Mouse (Mus musculus): ENCODE measurements around the gene Lgals2. TPM values are rescaled to one million over a fixed set of nuclear protein-coding genes. Genes with fewer than 3 reads are reported as not detected.
A peak's percentile ranks its signal among the peaks of the same experiment; 100 is the strongest.

Gene Lgals2
- polyA plus RNA-seq, 1 experiment = 2,134 TPM

DNA sequence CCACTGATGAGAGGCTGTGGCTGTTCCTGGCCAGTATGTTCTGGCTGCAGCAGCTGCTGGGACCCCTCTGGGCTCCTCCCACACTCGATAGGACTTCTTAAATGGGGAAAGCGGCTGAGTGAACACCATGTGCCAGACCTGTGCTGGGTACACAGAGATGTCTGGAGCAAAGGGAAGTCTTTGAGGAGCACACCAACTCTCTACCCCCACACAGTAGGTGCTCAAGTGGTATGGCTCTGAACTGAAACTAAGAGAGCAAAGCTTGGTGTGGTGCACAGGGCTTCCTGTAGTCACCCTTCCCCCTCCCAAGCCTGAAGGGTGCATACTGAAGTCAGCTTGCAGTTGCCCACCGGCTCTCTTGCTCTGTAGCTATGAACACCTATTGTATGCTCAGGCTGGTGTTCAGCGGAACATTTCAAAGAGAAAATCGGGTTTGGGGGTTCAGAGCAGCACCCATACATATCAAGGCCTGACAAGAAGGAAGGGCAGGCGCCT is 43.2 kb upstream of the Lgals2 start:
- no peaks in the 10 kb centered on the region for H3K27me3 ChIP-seq (ENCODE audit: control insufficient read depth, insufficient read depth, low read length)
- WGBS = 71% methylated on average over 6 of the region's 6 CpGs
- peaks cover 11% of the 10 kb centered on the region for H3K36me3 ChIP-seq (ENCODE audit: control insufficient read depth, insufficient read depth, low read length)
- peak overlapping the region; percentile 3; the same call in 1 of the 2 replicates for H3K4me3 ChIP-seq (ENCODE audit: low read depth, low read length)
- peak overlapping the region; percentile 76; the same call in 1 of the 2 replicates for H3K27ac ChIP-seq (ENCODE audit: insufficient read depth, low read depth, low read length)
- TF ChIP-seq POLR2A (IDR thresholded peaks at IDR 0.05; ENCODE audit: low read depth, low read length) (no peak), CTCF (IDR thresholded peaks at IDR 0.05; ENCODE audit: extremely low read depth, insufficient read length, insufficient replicate concordance, low read depth, low read length) (no peak)
- peaks cover 45% of the 10 kb centered on the region for H3K4me1 ChIP-seq (ENCODE audit: control insufficient read depth, insufficient read depth, insufficient read length, low read length)

DNA sequence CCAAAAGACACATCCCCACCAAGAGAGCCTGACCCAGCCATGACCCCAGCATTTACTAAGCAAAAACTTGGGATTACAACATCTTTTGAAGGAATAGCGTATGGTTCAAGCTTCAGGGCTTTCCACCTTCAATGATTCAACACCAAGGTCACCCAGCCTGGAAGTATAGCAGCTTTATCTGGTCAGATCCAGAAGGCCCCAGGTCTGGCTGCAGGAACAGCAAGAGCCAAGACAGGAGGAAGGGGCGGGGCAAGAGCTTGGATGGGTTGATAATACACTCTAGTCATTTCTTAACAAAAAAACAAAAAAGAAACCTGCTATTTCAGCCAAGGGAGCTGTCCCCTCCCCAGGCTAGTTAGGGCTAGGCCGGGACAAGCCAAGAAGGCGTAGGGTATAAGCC is 42.2 kb upstream of the Lgals2 start:
- Histone ChIP-seq H3K36me3 (ENCODE audit: control insufficient read depth, insufficient read depth, low read length) (peaks cover 21% of the 10 kb centered on the region), H3K27me3 (ENCODE audit: control insufficient read depth, insufficient read depth, low read length) (no peaks in the 10 kb centered on the region), H3K27ac (ENCODE audit: insufficient read depth, low read depth, low read length) (peak overlapping the region; percentile 62), H3K4me3 (ENCODE audit: low read depth, low read length) (no peak overlapping the region), H3K4me1 (ENCODE audit: control insufficient read depth, insufficient read depth, insufficient read length, low read length) (peaks cover 42% of the 10 kb centered on the region)
- WGBS = 86% methylated on average over 4 of the region's 4 CpGs
- TF ChIP-seq CTCF (IDR thresholded peaks at IDR 0.05; ENCODE audit: extremely low read depth, insufficient read length, insufficient replicate concordance, low read depth, low read length) = no peak
- TF ChIP-seq POLR2A (IDR thresholded peaks at IDR 0.05; ENCODE audit: low read depth, low read length) = no peak

DNA sequence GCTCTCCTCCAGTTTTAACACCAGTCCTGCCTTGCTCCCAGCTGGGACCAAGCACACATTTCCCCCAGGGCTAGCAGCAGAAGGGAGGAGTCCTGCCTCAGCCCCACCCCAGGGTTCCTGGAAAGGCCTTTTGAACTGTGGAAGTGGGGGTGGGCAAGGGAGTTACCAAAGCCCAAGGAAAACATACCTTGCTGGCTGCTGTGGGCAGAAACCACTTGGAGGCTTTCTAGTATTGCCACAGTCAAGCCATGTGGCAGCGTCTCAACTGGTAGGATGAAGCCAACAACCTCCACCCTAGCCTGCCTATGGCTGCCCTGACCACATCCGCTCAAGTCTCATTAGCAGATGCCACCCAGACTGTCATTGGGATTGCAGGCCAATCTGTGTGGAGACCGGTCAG is 40.8 kb upstream of the Lgals2 start:
- 82% methylated on average over 3 of the region's 3 CpGs for WGBS
- H3K4me1 ChIP-seq (ENCODE audit: control insufficient read depth, insufficient read depth, insufficient read length, low read length) = peaks cover 40% of the 10 kb centered on the region
- H3K4me3 ChIP-seq (ENCODE audit: low read depth, low read length) = no peak overlapping the region
- no peaks in the 10 kb centered on the region for H3K27me3 ChIP-seq (ENCODE audit: control insufficient read depth, insufficient read depth, low read length)
- H3K36me3 ChIP-seq (ENCODE audit: control insufficient read depth, insufficient read depth, low read length) = peaks cover 35% of the 10 kb centered on the region
- TF ChIP-seq CTCF (IDR thresholded peaks at IDR 0.05; ENCODE audit: extremely low read depth, insufficient read length, insufficient replicate concordance, low read depth, low read length) (no peak), POLR2A (IDR thresholded peaks at IDR 0.05; ENCODE audit: low read depth, low read length) (no peak)
- H3K27ac ChIP-seq (ENCODE audit: insufficient read depth, low read depth, low read length) = peak overlapping the region; percentile 58

DNA sequence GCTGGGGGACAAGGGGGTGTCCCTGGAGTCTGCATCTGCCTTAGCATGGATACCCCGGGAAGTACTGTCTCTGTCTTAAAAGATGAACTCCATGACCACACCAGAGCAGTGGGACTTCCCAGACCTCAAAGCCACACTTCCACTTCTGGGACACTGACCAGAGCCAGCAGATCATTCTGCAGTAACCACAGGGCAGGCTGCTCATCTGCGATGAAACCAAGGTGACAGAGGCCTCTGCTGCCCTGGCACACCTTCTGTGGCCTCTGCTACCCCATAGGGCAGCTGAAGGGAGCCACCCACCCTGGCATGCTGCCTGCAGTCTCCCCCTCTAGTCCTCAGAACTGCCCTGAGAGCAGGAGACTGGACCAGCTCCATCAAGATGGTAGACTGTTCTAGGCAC is 40.4 kb upstream of the Lgals2 start:
- peak overlapping the region; percentile 58; the same call in 1 of the 2 replicates for H3K27ac ChIP-seq (ENCODE audit: insufficient read depth, low read depth, low read length)
- TF ChIP-seq CTCF (IDR thresholded peaks at IDR 0.05; ENCODE audit: extremely low read depth, insufficient read length, insufficient replicate concordance, low read depth, low read length) (no peak), POLR2A (IDR thresholded peaks at IDR 0.05; ENCODE audit: low read depth, low read length) (no peak)
- peaks cover 36% of the 10 kb centered on the region for H3K4me1 ChIP-seq (ENCODE audit: control insufficient read depth, insufficient read depth, insufficient read length, low read length)
- no peak overlapping the region for H3K4me3 ChIP-seq (ENCODE audit: low read depth, low read length)
- 67% methylated on average over 2 of the region's 2 CpGs for WGBS
- H3K27me3 ChIP-seq (ENCODE audit: control insufficient read depth, insufficient read depth, low read length) = no peaks in the 10 kb centered on the region
- peaks cover 39% of the 10 kb centered on the region for H3K36me3 ChIP-seq (ENCODE audit: control insufficient read depth, insufficient read depth, low read length)

DNA sequence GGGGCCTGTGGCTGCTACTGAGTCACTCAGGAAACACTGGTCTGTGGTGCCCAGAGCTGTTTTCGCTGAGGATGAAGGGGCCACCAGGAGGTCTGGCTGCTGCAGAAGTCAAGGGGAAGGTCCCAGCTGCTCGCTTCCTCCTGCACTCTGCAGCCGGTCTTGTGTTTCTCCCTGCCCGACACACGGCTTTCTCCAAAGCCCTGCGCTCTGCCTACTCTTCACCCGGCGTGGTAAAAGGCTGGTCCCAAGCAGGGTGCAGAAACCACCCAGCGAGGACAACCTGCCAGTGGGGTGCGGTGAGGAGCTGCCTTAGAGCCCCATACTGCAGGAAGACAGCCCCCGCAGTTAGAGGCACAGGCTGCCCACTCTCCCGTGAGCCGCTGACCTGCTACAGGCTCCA is 39.4 kb upstream of the Lgals2 start:
- Histone ChIP-seq H3K4me3 (ENCODE audit: low read depth, low read length) (0 out of 2 replicates have a peak overlapping the region, but pooled peaks have one; percentile 18), H3K36me3 (ENCODE audit: control insufficient read depth, insufficient read depth, low read length) (peaks cover 44% of the 10 kb centered on the region), H3K27ac (ENCODE audit: insufficient read depth, low read depth, low read length) (peak overlapping the region; percentile 49; the same call in 1 of the 2 replicates), H3K4me1 (ENCODE audit: control insufficient read depth, insufficient read depth, insufficient read length, low read length) (peaks cover 34% of the 10 kb centered on the region), H3K27me3 (ENCODE audit: control insufficient read depth, insufficient read depth, low read length) (no peaks in the 10 kb centered on the region)
- 75% methylated on average over 13 of the region's 13 CpGs for WGBS
- no peak for TF ChIP-seq POLR2A (IDR thresholded peaks at IDR 0.05; ENCODE audit: low read depth, low read length)

DNA sequence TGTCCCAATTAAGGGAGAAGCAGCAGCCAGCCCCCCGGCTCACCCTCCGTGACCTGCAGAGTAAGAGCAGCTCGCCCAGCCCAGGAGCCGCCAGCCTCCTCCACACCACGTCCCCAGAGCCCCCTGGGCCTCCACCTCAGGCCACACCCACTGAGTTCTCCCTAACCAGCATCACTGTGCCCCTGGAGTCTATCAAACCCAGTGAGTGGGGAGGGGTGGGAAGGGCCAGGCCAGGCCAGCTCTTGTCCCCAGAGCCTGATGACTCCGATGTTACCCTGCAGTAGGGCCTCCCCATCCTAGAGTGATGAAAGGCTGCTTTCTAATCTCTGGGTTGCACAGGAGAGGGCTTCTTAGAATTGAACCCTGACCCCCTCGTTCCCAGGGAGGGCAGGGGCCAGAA is 37.1 kb upstream of the Lgals2 start:
- no peak overlapping the region for H3K27ac ChIP-seq (ENCODE audit: insufficient read depth, low read depth, low read length)
- no peaks in the 10 kb centered on the region for H3K27me3 ChIP-seq (ENCODE audit: control insufficient read depth, insufficient read depth, low read length)
- TF ChIP-seq POLR2A (IDR thresholded peaks at IDR 0.05; ENCODE audit: low read depth, low read length) (no peak), CTCF (IDR thresholded peaks at IDR 0.05; ENCODE audit: extremely low read depth, insufficient read length, insufficient replicate concordance, low read depth, low read length) (no peak)
- H3K4me3 ChIP-seq (ENCODE audit: low read depth, low read length) = no peak overlapping the region
- 72% methylated on average over 7 of the region's 7 CpGs for WGBS
- H3K36me3 ChIP-seq (ENCODE audit: control insufficient read depth, insufficient read depth, low read length) = peaks cover 62% of the 10 kb centered on the region
- peaks cover 27% of the 10 kb centered on the region for H3K4me1 ChIP-seq (ENCODE audit: control insufficient read depth, insufficient read depth, insufficient read length, low read length)

DNA sequence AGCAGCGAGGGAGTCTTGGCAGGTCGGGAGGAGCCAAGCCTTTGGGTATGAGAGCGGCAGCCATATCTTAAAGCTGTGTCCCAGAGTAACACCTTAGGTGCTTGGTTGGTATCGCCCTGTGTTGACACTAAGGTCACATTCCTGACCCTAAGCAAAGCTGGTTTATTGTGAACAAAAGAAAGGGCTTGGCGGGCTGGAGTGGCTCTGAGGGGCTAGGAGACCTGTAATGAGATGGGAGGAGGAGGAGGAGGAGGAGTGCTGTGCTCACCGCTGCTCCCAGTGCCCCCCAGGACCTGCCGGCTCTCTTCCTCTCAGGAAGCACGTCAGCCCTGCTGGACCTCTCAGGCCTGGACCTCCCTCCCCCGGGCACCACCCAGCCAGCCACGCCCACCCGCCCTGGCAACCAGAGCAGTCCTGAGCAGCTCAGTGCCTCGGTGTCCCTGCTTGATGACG is 34.1 kb upstream of the Lgals2 start:
- TF ChIP-seq POLR2A (IDR thresholded peaks at IDR 0.05; ENCODE audit: low read depth, low read length) (no peak), CTCF (IDR thresholded peaks at IDR 0.05; ENCODE audit: extremely low read depth, insufficient read length, insufficient replicate concordance, low read depth, low read length) (no peak)
- H3K27me3 ChIP-seq (ENCODE audit: control insufficient read depth, insufficient read depth, low read length) = no peaks in the 10 kb centered on the region
- WGBS = 53% methylated on average over 13 of the region's 13 CpGs
- H3K27ac ChIP-seq (ENCODE audit: insufficient read depth, low read depth, low read length) = no peak overlapping the region
- peaks cover 2% of the 10 kb centered on the region; the same call in 1 of the 2 replicates for H3K4me1 ChIP-seq (ENCODE audit: control insufficient read depth, insufficient read depth, insufficient read length, low read length)
- no peak overlapping the region for H3K4me3 ChIP-seq (ENCODE audit: low read depth, low read length)
- peaks cover 85% of the 10 kb centered on the region for H3K36me3 ChIP-seq (ENCODE audit: control insufficient read depth, insufficient read depth, low read length)
